In genomic region chr19:46038851-46039260, GRCm38 (mm10) we compare ENCODE assay signal across 8 mouse cellular contexts. TPM values are rescaled to one million over a fixed set of nuclear protein-coding genes. Genes with fewer than 3 reads are reported as not detected.
DNase-seq lines count a peak whose midpoint lies in the region; ATAC-seq and TF ChIP-seq lines count a peak whose summit lies in the region.

No protein-coding gene starts in this region.

- peaks cover 8 to 44% of the 10 kb centered on the region in 2 experiments for H3K4me1 ChIP-seq in CH12.LX (ENCODE audit: control insufficient read depth in 1 of 2, insufficient read depth in 2 of 2)
- peaks cover 44% of the 10 kb centered on the region for H3K4me1 ChIP-seq in forebrain, embryonic 11.5 days (replicated peaks; ENCODE audit: control insufficient read depth, insufficient read depth, low read length)

- peak overlapping the region; percentile 65 for H3K4me2 ChIP-seq in CH12.LX (ENCODE audit: insufficient read depth, low read depth, poor library complexity, severe bottlenecking)
- peak overlapping the region; percentile 95 for H3K4me2 ChIP-seq in forebrain, embryonic 11.5 days (ENCODE audit: low read depth, low read length, severe bottlenecking)

- dilution Hi-C loops in CH12.LX (cut with MboI; ENCODE audit: extremely low pct_ligation_motif_present, extremely low pct_unique_long_range_greater_than_20kb, low sequenced_read_pairs) = no loop called here

- peak; percentile 42 for ATAC-seq in forebrain, embryonic 11.5 days (replicated peaks; ENCODE audit: low FRiP score)

- no peak for TF ChIP-seq EP300 in CH12.LX (IDR thresholded peaks at IDR 0.05; ENCODE audit: low read length)

- in situ Hi-C loops in CH12.LX (cut with MboI; ENCODE audit: low pct_ligation_motif_present, low pct_unique_long_range_greater_than_20kb, low sequenced_read_pairs) = no loop called here

- no peaks in the 10 kb centered on the region for H3K27me3 ChIP-seq in CH12.LX (replicated peaks)
- H3K27me3 ChIP-seq in forebrain, embryonic 11.5 days (ENCODE audit: control insufficient read depth, insufficient read depth, low read length) = no peaks in the 10 kb centered on the region

- no peak for TF ChIP-seq POLR2A in CH12.LX (IDR thresholded peaks at IDR 0.05; ENCODE audit: low read depth, low read length)

- H3K79me2 ChIP-seq in CH12.LX (replicated peaks; ENCODE audit: control insufficient read depth, extremely low read depth, insufficient read depth, poor library complexity, severe bottlenecking) = peaks cover 54% of the 10 kb centered on the region

- H3K36me3 ChIP-seq in CH12.LX (replicated peaks in 1 of 2; ENCODE audit: control insufficient read depth in 1 of 2, insufficient read depth in 1 of 2, low read length in 1 of 2) = peaks cover 23 to 30% of the 10 kb centered on the region in 2 experiments
- H3K36me3 ChIP-seq in forebrain, embryonic 11.5 days (ENCODE audit: control insufficient read depth, insufficient read depth, low read length) = peaks cover 29% of the 10 kb centered on the region

- TF ChIP-seq CTCF in CH12.LX (conservative IDR thresholded peaks at IDR 0.05 in 1 of 2, IDR thresholded peaks at IDR 0.05 in 1 of 2; ENCODE audit: low read depth in 2 of 2, low read length in 2 of 2) = no peak

- WGBS in forebrain, embryonic 11.5 days = under 1% methylated on average over 13 of the region's 17 CpGs

- peak overlapping the region; percentile 65 to 76 (median 69) for H3K4me3 ChIP-seq in CH12.LX (replicated peaks in 1 of 3; ENCODE audit: low read depth in 2 of 3, low read length in 2 of 3, poor library complexity in 1 of 3)
- peak overlapping the region; percentile 94 for H3K4me3 ChIP-seq in forebrain, embryonic 11.5 days (ENCODE audit: low read depth, low read length)

- H3K9me3 ChIP-seq in CH12.LX (replicated peaks; ENCODE audit: low read length) = no peaks in the 10 kb centered on the region
- no peaks in the 10 kb centered on the region for H3K9me3 ChIP-seq in forebrain, embryonic 11.5 days (ENCODE audit: control insufficient read depth, low read length)

- peak overlapping the region; percentile 87 for H3K9ac ChIP-seq in CH12.LX (ENCODE audit: insufficient read depth, low read depth)
- peak overlapping the region; percentile 98 for H3K9ac ChIP-seq in forebrain, embryonic 11.5 days (ENCODE audit: low read length)

- no peak for TF ChIP-seq RAD21 in CH12.LX (IDR thresholded peaks at IDR 0.05; ENCODE audit: low read depth, low read length)

- peak; percentile 47 for DNase-seq in embryo, embryonic 9.5 days (ENCODE audit: extremely low spot score)
- DNase-seq in embryo, embryonic 11 days = no peak
- DNase-seq in CH12.LX (ENCODE audit: extremely low read depth) = no peak
- peak; percentile 71 for DNase-seq in forebrain, embryonic 11.5 days (ENCODE audit: low spot score)
- DNase-seq in kidney, postnatal 14 days = peak; percentile 39
- DNase-seq in neural tube, embryonic 10.5 days (ENCODE audit: extremely low spot score, low spot score) = peak; percentile 68
- DNase-seq in gastrocnemius, adult 18-20 months (ENCODE audit: low spot score) = no peak
- DNase-seq in frontal cortex, postnatal 14 days (ENCODE audit: low spot score in 2 of 2) = no peak

- H3K27ac ChIP-seq in CH12.LX (ENCODE audit: insufficient read depth, low read depth) = no peak overlapping the region
- peak overlapping the region; percentile 92 for H3K27ac ChIP-seq in forebrain, embryonic 11.5 days (ENCODE audit: low read depth, low read length)

TF ChIP-seq in CH12.LX, 34 proteins besides CTCF, POLR2A, EP300 and RAD21:
- no peak; the same call in 1 of the 2 replicates for TF ChIP-seq UBTF (IDR thresholded peaks at IDR 0.05; ENCODE audit: low read depth, low read length)

RNA-seq across cellular contexts. Expression of gene Pprc1, which starts 5.8 kb away (rescaled TPM):
- total RNA-seq in CH12.LX (2012; rRNA removed) = 21.2 and 26.1 TPM in 2 replicates
- total RNA-seq in CH12.LX (2014; rRNA removed) = 9.2 and 13.0 TPM in 2 replicates
- 65.0 and 68.7 TPM in 2 replicates for polyA plus RNA-seq in CH12.LX (2012; ENCODE audit: insufficient read length, low read depth)
- 60.7 and 61.3 TPM in 2 replicates for polyA plus RNA-seq in forebrain, embryonic 11.5 days (2014; fragmentation: Nextera tagmentation; extraction: Ambion mirVana)
- 10 to 100 TPM; 14.9 to 15.1 TPM for total RNA-seq in gastrocnemius, adult 18-20 months (2021)

RNA-seq across cellular contexts. Expression of gene Ldb1, which starts 6.2 kb away (rescaled TPM):
- total RNA-seq in CH12.LX (2012; rRNA removed) = 56.9 and 63.1 TPM in 2 replicates
- total RNA-seq in CH12.LX (2014; rRNA removed) = 59.2 and 67.6 TPM in 2 replicates
- polyA plus RNA-seq in CH12.LX (2012; ENCODE audit: insufficient read length, low read depth) = 114 and 120 TPM in 2 replicates
- polyA plus RNA-seq in forebrain, embryonic 11.5 days (2014; fragmentation: Nextera tagmentation; extraction: Ambion mirVana) = 104 and 108 TPM in 2 replicates
- 10 to 100 TPM; 15.5 to 15.8 TPM for total RNA-seq in gastrocnemius, adult 18-20 months (2021)

RNA-seq across cellular contexts. Expression of gene Hps6, which starts 35.5 kb away (rescaled TPM):
- total RNA-seq in CH12.LX (2012; rRNA removed) (10.5 and 10.6 TPM in 2 replicates), CH12.LX (2014; rRNA removed) (6.0 and 6.7 TPM in 2 replicates)
- polyA plus RNA-seq in CH12.LX (2012; ENCODE audit: insufficient read length, low read depth) = 5.1 and 5.8 TPM in 2 replicates
- polyA plus RNA-seq in forebrain, embryonic 11.5 days (2014; fragmentation: Nextera tagmentation; extraction: Ambion mirVana) = 2.5 and 3.7 TPM in 2 replicates
- 1 to 10 TPM; 3.6 to 3.9 TPM for total RNA-seq in gastrocnemius, adult 18-20 months (2021)

RNA-seq across cellular contexts. Expression of gene Nolc1, which starts 36.8 kb away (rescaled TPM):
- total RNA-seq in CH12.LX (2012; rRNA removed) (88.0 and 137 TPM in 2 replicates), CH12.LX (2014; rRNA removed) (96.0 and 99.2 TPM in 2 replicates)
- 333 and 358 TPM in 2 replicates for polyA plus RNA-seq in CH12.LX (2012; ENCODE audit: insufficient read length, low read depth)
- polyA plus RNA-seq in forebrain, embryonic 11.5 days (2014; fragmentation: Nextera tagmentation; extraction: Ambion mirVana) = 132 and 133 TPM in 2 replicates
- 10 to 100 TPM; 22.4 to 24.7 TPM for total RNA-seq in gastrocnemius, adult 18-20 months (2021)

RNA-seq across cellular contexts. Expression of gene Armh3, which starts 40.6 kb away (rescaled TPM):
- 1.9 and 2.2 TPM in 2 replicates for total RNA-seq in CH12.LX (2012; rRNA removed)
- 1.1 and 1.3 TPM in 2 replicates for total RNA-seq in CH12.LX (2014; rRNA removed)
- 4.3 and 4.9 TPM in 2 replicates for polyA plus RNA-seq in CH12.LX (2012; ENCODE audit: insufficient read length, low read depth)
- polyA plus RNA-seq in forebrain, embryonic 11.5 days (2014; fragmentation: Nextera tagmentation; extraction: Ambion mirVana) = 17.2 and 19.4 TPM in 2 replicates
- 10 to 100 TPM; 11.9 to 12.6 TPM for total RNA-seq in gastrocnemius, adult 18-20 months (2021)

Comparison
In these comparisons a context has a peak if more than half of its experiments do, and no peak if none do; other contexts are left out.
1. DNase-seq: peak in embryo, embryonic 9.5 days (single experiment), forebrain, embryonic 11.5 days (single experiment), kidney, postnatal 14 days (single experiment) and neural tube, embryonic 10.5 days (single experiment); none in embryo, embryonic 11 days (single experiment), CH12.LX (single experiment), gastrocnemius, adult 18-20 months (single experiment) and frontal cortex, postnatal 14 days (0 of 2).